Mouse (Mus musculus): ENCODE results near the gene Hmmr. TPM values are rescaled to one million over a fixed set of nuclear protein-coding genes. Genes with fewer than 3 reads are reported as not detected.

Hmmr gene
- polyA plus RNA-seq, 1 experiment, result 2.2 TPM

DNA sequence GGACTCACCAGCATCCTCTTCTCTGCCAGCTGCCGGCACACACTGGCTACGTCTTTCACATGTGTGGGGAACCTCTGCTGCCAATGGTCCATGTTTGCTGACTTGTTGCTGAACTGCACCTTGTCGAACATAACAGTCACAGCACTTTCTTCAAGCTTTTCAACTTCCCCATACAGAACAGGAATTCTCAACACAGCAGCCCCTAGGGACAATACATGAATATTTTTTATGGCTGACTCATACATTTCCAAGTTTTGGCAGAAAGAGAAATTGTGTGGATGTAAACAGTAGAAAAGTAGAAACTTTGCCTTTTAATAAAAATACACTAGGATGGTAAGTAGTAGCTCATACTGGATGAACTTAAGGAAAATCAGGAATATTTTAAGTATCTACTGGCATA lies 50.8 kb downstream of the Hmmr start:
- H3K9me3 ChIP-seq, result peaks cover 2% of the 10 kb centered on the region; the same call in 1 of the 2 replicates
- TF ChIP-seq FLI1 (IDR thresholded peaks at IDR 0.05; ENCODE audit: low read length) (no peak), GATA1 (IDR thresholded peaks at IDR 0.05; ENCODE audit: borderline replicate concordance, low read length) (no peak)
- H3K4me3 ChIP-seq (replicated peaks), result no peak overlapping the region
- no peaks in the 10 kb centered on the region for H3K27me3 ChIP-seq (replicated peaks)
- peaks cover 10% of the 10 kb centered on the region for H3K4me1 ChIP-seq
- H3K36me3 ChIP-seq (replicated peaks; ENCODE audit: low read length), result peaks cover 99% of the 10 kb centered on the region

DNA sequence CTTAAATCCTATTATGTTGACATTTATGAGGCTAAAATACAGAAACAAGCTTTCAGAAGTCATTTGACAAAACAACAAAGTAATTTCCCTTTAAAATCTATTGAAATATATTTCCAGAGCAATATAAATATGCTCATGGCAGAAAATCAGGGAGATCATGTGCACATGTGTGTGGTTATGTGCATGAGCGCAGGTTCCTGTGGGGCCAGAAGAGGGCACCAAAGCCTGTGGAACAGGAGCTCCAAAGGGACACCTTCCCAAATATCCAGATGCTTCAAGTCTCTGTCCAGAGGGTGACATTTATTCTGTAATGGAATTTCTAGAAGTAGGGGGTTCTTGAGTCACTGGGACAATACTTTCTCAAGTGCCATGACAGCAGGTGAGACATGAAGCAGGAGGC lies 56.1 kb downstream of the Hmmr start:
- Histone ChIP-seq H3K9me3 (peaks cover 6% of the 10 kb centered on the region; the same call in 1 of the 2 replicates), H3K36me3 (replicated peaks; ENCODE audit: low read length) (peaks cover 58% of the 10 kb centered on the region), H3K4me3 (replicated peaks) (no peak overlapping the region), H3K27me3 (replicated peaks) (no peaks in the 10 kb centered on the region), H3K4me1 (no peaks in the 10 kb centered on the region)
- TF ChIP-seq GATA1 (IDR thresholded peaks at IDR 0.05; ENCODE audit: borderline replicate concordance, low read length), result no peak
- no peak for TF ChIP-seq FLI1 (IDR thresholded peaks at IDR 0.05; ENCODE audit: low read length)

DNA sequence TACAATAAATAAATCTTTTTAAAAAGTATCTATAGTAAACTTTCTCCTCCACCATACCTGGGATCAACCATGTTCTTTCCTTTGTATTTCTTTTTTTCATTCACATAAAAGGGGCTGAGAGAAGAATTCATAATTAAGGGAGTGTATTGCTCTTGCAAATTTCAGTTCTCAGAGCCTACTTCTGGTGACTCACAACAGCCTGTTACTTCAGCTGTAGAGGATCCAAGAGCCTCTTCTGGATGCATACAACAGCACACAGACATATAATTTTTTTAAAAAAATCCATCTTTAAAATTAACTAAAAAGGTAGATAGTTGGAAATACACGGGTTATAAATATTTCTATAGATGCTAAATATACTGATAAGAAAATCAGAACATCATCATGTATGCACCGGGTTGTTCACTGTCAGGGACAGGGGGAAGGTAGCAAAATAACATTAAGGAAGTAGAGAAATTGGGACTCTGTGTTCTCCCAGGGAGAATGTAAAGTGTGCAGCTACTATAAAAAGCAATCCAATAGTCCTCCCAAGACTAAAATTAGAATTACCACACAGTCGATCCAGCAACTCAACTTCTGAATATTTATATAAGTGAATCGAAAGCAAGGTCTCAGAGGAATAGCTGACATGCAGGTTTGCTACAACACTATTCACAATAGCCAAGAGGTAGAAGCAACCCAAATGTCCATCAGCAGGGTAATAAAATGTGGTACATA lies 58.0 kb downstream of the Hmmr start:
- Histone ChIP-seq H3K27me3 (replicated peaks) (no peaks in the 10 kb centered on the region), H3K4me1 (no peaks in the 10 kb centered on the region)
- TF ChIP-seq GATA1 (IDR thresholded peaks at IDR 0.05; ENCODE audit: borderline replicate concordance, low read length), result no peak
- TF ChIP-seq FLI1 (IDR thresholded peaks at IDR 0.05; ENCODE audit: low read length), result no peak

More for the DNA sequence above, 58.0 kb downstream of the Hmmr start:
- Histone ChIP-seq H3K36me3 (replicated peaks; ENCODE audit: low read length) (peaks cover 38% of the 10 kb centered on the region), H3K4me3 (replicated peaks) (no peak overlapping the region), H3K9me3 (peaks cover 6% of the 10 kb centered on the region; the same call in 1 of the 2 replicates)

Other genes with a start within 250 kb of the Hmmr start
- gene Mat2b, start 38.2 kb downstream of the Hmmr start, polyA plus RNA-seq (2012; ENCODE audit: insufficient read depth, low replicate concordance), result 2.9 and 31.2 TPM in 2 replicates
- gene Nudcd2, start 245 bp upstream of the Hmmr start, polyA plus RNA-seq (2012; ENCODE audit: insufficient read depth, low replicate concordance), result 10.3 and 35.3 TPM in 2 replicates
- gene Ccng1, start 21.9 kb upstream of the Hmmr start, polyA plus RNA-seq (2012; ENCODE audit: insufficient read depth, low replicate concordance), result 42.4 and 46.2 TPM in 2 replicates

All from megakaryocyte, embryonic 14.5 days (primary cell).